Mouse (Mus musculus) MEL (cell line): ENCODE results near the gene Samm50. TPM values are rescaled to one million over a fixed set of nuclear protein-coding genes. Genes with fewer than 3 reads are reported as not detected.

ENCODE experiments used
- DNase-seq: peaks from one replicate; pipeline ENCODE4 v3.0.0; 2011; ENCODE audit warnings: low read depth, low spot score
- H3K27ac ChIP-seq: 2 replicates; pipeline ENCODE4 v1.5.1; 2012; ENCODE audit warnings: low read depth, mild to moderate bottlenecking, control low read depth, low read length, moderate library complexity; ENCODE audit not compliant: control insufficient read depth
- H3K27me3 ChIP-seq, 2 experiments: fragments of 150-350 bp in 1 of 2; sonication (generic) in 1 of 2; 2 replicates each; pipeline ENCODE4 v1.6.1; 2012; ENCODE audit warnings: low read length in 2 of 2, mild to moderate bottlenecking in 2 of 2, improper control_type of control experiment in 1 of 2, moderate library complexity in 1 of 2; ENCODE audit not compliant: insufficient read depth in 2 of 2, control insufficient read depth in 1 of 2
- H3K36me3 ChIP-seq, 2 experiments: 2 replicates each; pipeline ENCODE4 v1.6.1; 2012 to 2014; ENCODE audit warnings: low read length in 2 of 2, improper control_type of control experiment in 1 of 2, inconsistent platforms in 1 of 2, mild to moderate bottlenecking in 1 of 2; ENCODE audit not compliant: insufficient read depth in 2 of 2, control insufficient read depth in 1 of 2
- H3K4me1 ChIP-seq, 2 experiments: fragments of 150-350 bp in 1 of 2; sonication (generic) in 1 of 2; 2 replicates each; pipeline ENCODE4 v1.6.1; 2012; ENCODE audit warnings: low read length in 2 of 2, improper control_type of control experiment in 1 of 2, mild to moderate bottlenecking in 1 of 2; ENCODE audit not compliant: insufficient read depth in 2 of 2, control insufficient read depth in 1 of 2
- H3K4me3 ChIP-seq, 2 experiments: fragments of 150-350 bp in 1 of 2; sonication (generic) in 1 of 2; 2 replicates each; pipeline ENCODE4 v1.5.1; 2012; ENCODE audit warnings: low read depth in 2 of 2, low read length in 2 of 2, mild to moderate bottlenecking in 2 of 2, moderate library complexity in 2 of 2, control low read depth in 1 of 2, improper control_type of control experiment in 1 of 2; ENCODE audit not compliant: control insufficient read depth in 1 of 2, insufficient read depth in 1 of 2
- H3K79me2 ChIP-seq: 2 replicates; pipeline ENCODE4 v1.6.1; 2012; ENCODE audit warnings: mild to moderate bottlenecking, low read length, moderate library complexity; ENCODE audit not compliant: control insufficient read depth, poor library complexity, insufficient read depth
- H3K9ac ChIP-seq: 2 replicates; pipeline ENCODE4 v1.6.1; 2012; ENCODE audit warnings: low read depth, mild to moderate bottlenecking, control low read depth, low read length, moderate library complexity; ENCODE audit not compliant: control insufficient read depth, poor library complexity, severe bottlenecking
- H3K9me3 ChIP-seq: fragments of 150-350 bp; sonication (generic); replicated peaks from 2 replicates; pipeline ENCODE4 v1.6.1; 2012; ENCODE audit warnings: mild to moderate bottlenecking, low read length, improper control_type of control experiment, moderate library complexity; ENCODE audit not compliant: insufficient read depth
- BHLHE40 ChIP-seq: IDR thresholded peaks from 2 replicates; pipeline ENCODE4 v1.6.1; 2012; ENCODE audit warnings: low read depth, mild to moderate bottlenecking, inconsistent platforms, low read length, improper control_type of control experiment, borderline replicate concordance
- E2F4 ChIP-seq: IDR thresholded peaks from 2 replicates; pipeline ENCODE4 v1.6.1; 2011; ENCODE audit warnings: low read depth, low read length, improper control_type of control experiment, borderline replicate concordance
- EP300 ChIP-seq, 2 experiments: IDR thresholded peaks; 2 replicates each; pipeline ENCODE4 v1.6.1; 2011; ENCODE audit warnings: improper control_type of control experiment in 2 of 2, low read length in 2 of 2, low read depth in 1 of 2, mild to moderate bottlenecking in 1 of 2
- ETS1 ChIP-seq: IDR thresholded peaks from 2 replicates; pipeline ENCODE4 v1.6.1; 2012; ENCODE audit warnings: low read depth, mild to moderate bottlenecking, inconsistent platforms, low read length, improper control_type of control experiment, moderate library complexity
- GABPA ChIP-seq: IDR thresholded peaks from 2 replicates; pipeline ENCODE4 v1.6.1; 2012; ENCODE audit warnings: low read depth, mild to moderate bottlenecking, inconsistent platforms, low read length, improper control_type of control experiment, moderate library complexity
- HCFC1 ChIP-seq: IDR thresholded peaks from 2 replicates; pipeline ENCODE4 v1.6.1; 2012; ENCODE audit warnings: low read depth, mild to moderate bottlenecking, inconsistent platforms, low read length, improper control_type of control experiment, moderate library complexity
- KAT2A ChIP-seq: conservative IDR thresholded peaks from 2 replicates; pipeline ENCODE4 v1.6.1; 2012; ENCODE audit warnings: low read depth, low read length, improper control_type of control experiment, inconsistent platforms
- MAFK ChIP-seq: IDR thresholded peaks from 2 replicates; pipeline ENCODE4 v1.6.1; 2011; ENCODE audit warnings: low read depth, mild to moderate bottlenecking, low read length, improper control_type of control experiment, borderline replicate concordance
- MAZ ChIP-seq: IDR thresholded peaks from 2 replicates; pipeline ENCODE4 v1.6.1; 2012; ENCODE audit warnings: low read depth, mild to moderate bottlenecking, inconsistent platforms, low read length, improper control_type of control experiment
- MXI1 ChIP-seq: IDR thresholded peaks from 2 replicates; pipeline ENCODE4 v1.6.1; 2011; ENCODE audit warnings: mild to moderate bottlenecking, low read depth, low read length, improper control_type of control experiment
- MYC ChIP-seq: IDR thresholded peaks from 2 replicates; pipeline ENCODE4 v1.6.1; 2011; ENCODE audit warnings: low read depth, mild to moderate bottlenecking, low read length, improper control_type of control experiment, moderate library complexity
- POLR2A ChIP-seq, 2 experiments: IDR thresholded peaks; 2 replicates each; pipeline ENCODE4 v1.6.1; 2011 to 2012; ENCODE audit warnings: low read length in 2 of 2, mild to moderate bottlenecking in 2 of 2, control low read depth in 1 of 2, improper control_type of control experiment in 1 of 2, low read depth in 1 of 2, moderate library complexity in 1 of 2; ENCODE audit not compliant: control insufficient read depth in 1 of 2, insufficient read depth in 1 of 2, poor library complexity in 1 of 2
- SIN3A ChIP-seq: IDR thresholded peaks from 2 replicates; pipeline ENCODE4 v1.6.1; 2012; ENCODE audit warnings: low read length, improper control_type of control experiment, inconsistent platforms
- TAL1 ChIP-seq: IDR thresholded peaks from 2 replicates; pipeline ENCODE4 v1.6.1; 2012; ENCODE audit warnings: mild to moderate bottlenecking, inconsistent platforms, low read length, moderate library complexity, mixed read lengths
- UBTF ChIP-seq: IDR thresholded peaks from 2 replicates; pipeline ENCODE4 v1.6.1; 2012; ENCODE audit warnings: low read depth, mild to moderate bottlenecking, inconsistent platforms, low read length, improper control_type of control experiment, moderate library complexity, borderline replicate concordance; ENCODE audit not compliant: insufficient read depth
- ZC3H11A ChIP-seq: IDR thresholded peaks from 2 replicates; pipeline ENCODE4 v1.6.1; 2012; ENCODE audit warnings: low read depth, mild to moderate bottlenecking, inconsistent platforms, low read length, improper control_type of control experiment
- ZKSCAN1 ChIP-seq: IDR thresholded peaks from 2 replicates; pipeline ENCODE4 v1.6.1; 2012; ENCODE audit warnings: low read depth, mild to moderate bottlenecking, inconsistent platforms, low read length, improper control_type of control experiment, moderate library complexity
- polyA plus RNA-seq, 2 experiments: library from polyadenylated mRNA; stranded (reverse) in 1 of 2; unstranded in 1 of 2; fragments of >175 nt in 1 of 2; fragments of >200 nt in 1 of 2; gene quantifications; 2 replicates each; pipeline versions ENCODE4 v1.2.1 to v1.2.4; 2012; ENCODE audit warnings: low replicate concordance in 2 of 2, low read depth in 1 of 2; ENCODE audit not compliant: insufficient read length in 2 of 2, insufficient read depth in 1 of 2, missing spikeins in 1 of 2
- total RNA-seq: library from RNA; depleted of rRNA; stranded (reverse); fragments of 300-350 nt; gene quantifications from 2 replicates; pipeline ENCODE4 v1.2.3, GENCODE M21; 2012

Gene Samm50
- total and polyA plus RNA-seq, 3 experiments: 62.4 to 190 TPM; not detected in 1

- peak; percentile 80 to 94 for TF ChIP-seq EP300 (IDR thresholded peaks at IDR 0.05; ENCODE audit: low read depth in 1 of 2, low read length in 2 of 2)
- TF ChIP-seq BHLHE40: no peak
- TF ChIP-seq MAZ: 0 out of 2 replicates have a peak, but pooled peaks have one; percentile 68
- TF ChIP-seq E2F4: no peak
Measured at GRCm38 (mm10) chr15:84231113-84231712, 39.2 kb downstream of the Samm50 start (continued).

- Histone ChIP-seq H3K4me3 (peak within 1 kb of the TSS; percentile 67 to 89), H3K9me3 (no peaks in the 10 kb centered on the region), H3K4me1 (peaks cover 0 to 21% of the 10 kb centered on the region in 2 experiments; a peak in 2 of 4 replicates), H3K27me3 (no peaks in the 10 kb centered on the region), H3K27ac (peak within 1 kb of the TSS; percentile 92), H3K9ac (peak within 1 kb of the TSS; percentile 74), H3K79me2 (peaks cover 20% of the 10 kb centered on the region), H3K36me3 (peaks cover 0 to 11% of the 10 kb centered on the region in 2 experiments; a peak in 2 of 4 replicates)
- TF ChIP-seq KAT2A (no peak), ZKSCAN1 (no peak), ETS1 (no peak), SIN3A (0 out of 2 replicates have a peak, but pooled peaks have one; percentile 22), POLR2A (IDR thresholded peaks at IDR 0.05; ENCODE audit: control insufficient read depth in 1 of 2, insufficient read depth in 1 of 2, low read depth in 1 of 2, low read length in 2 of 2, poor library complexity in 1 of 2) (peak; percentile 10 to 40; a peak in 1 of 4 replicates), UBTF (no peak), MXI1 (peak; percentile 39), MAFK (no peak), HCFC1 (no peak), GABPA (no peak), ZC3H11A (no peak), TAL1 (no peak), MYC (no peak)
- DNase-seq: peak; percentile 65
Measured at GRCm38 (mm10) chr15:84231721-84232561, 39.9 kb downstream of the Samm50 start, which contains the start of gene Parvb. Gene Parvb, plus strand, starts transcription at chr15:84232043.
